Mouse (Mus musculus): Measurements from ENCODE around the gene C1qtnf5. TPM values are rescaled to one million over a fixed set of nuclear protein-coding genes. Genes with fewer than 3 reads are reported as not detected.

Gene C1qtnf5
- polyA plus RNA-seq, 1 experiment from 2014 or later = 0.40 TPM

GRCm38 (mm10) chr9:44077266-44077910 lies 29.7 kb upstream of the C1qtnf5 start:
- H3K4me1 ChIP-seq (ENCODE audit: control insufficient read depth, insufficient read depth, low read length) = peaks cover 15% of the 10 kb centered on the region; the same call in 1 of the 2 replicates
- no peak overlapping the region for H3K4me3 ChIP-seq (ENCODE audit: low read depth, low read length)
- no peaks in the 10 kb centered on the region for H3K27me3 ChIP-seq (ENCODE audit: control insufficient read depth, insufficient read depth, low read length)
- ATAC-seq (ENCODE audit: insufficient number of reproducible peaks, low FRiP score, low TSS enrichment, low read depth) = no peak
- 77% methylated on average over 11 of the region's 11 CpGs for WGBS
- no peak overlapping the region for H3K4me2 ChIP-seq (ENCODE audit: low read depth, severe bottlenecking)
- H3K27ac ChIP-seq (replicated peaks; ENCODE audit: low read depth, low read length) = no peak overlapping the region
- H3K9ac ChIP-seq (ENCODE audit: low read length) = no peak overlapping the region
- H3K9me3 ChIP-seq (ENCODE audit: control insufficient read depth, low read length) = no peaks in the 10 kb centered on the region
- DNase-seq (ENCODE audit: low spot score) = peak; percentile 19
- no peaks in the 10 kb centered on the region for H3K36me3 ChIP-seq (ENCODE audit: control insufficient read depth, insufficient read depth, low read length)

- Histone ChIP-seq H3K9ac (ENCODE audit: low read length) (no peak overlapping the region), H3K4me3 (ENCODE audit: low read depth, low read length) (no peak overlapping the region), H3K4me2 (ENCODE audit: low read depth, severe bottlenecking) (no peak overlapping the region), H3K36me3 (ENCODE audit: control insufficient read depth, insufficient read depth, low read length) (no peaks in the 10 kb centered on the region), H3K27me3 (ENCODE audit: control insufficient read depth, insufficient read depth, low read length) (no peaks in the 10 kb centered on the region; the same call in 1 of the 2 replicates), H3K27ac (replicated peaks; ENCODE audit: low read depth, low read length) (no peak overlapping the region), H3K9me3 (ENCODE audit: control insufficient read depth, low read length) (no peaks in the 10 kb centered on the region), H3K4me1 (ENCODE audit: control insufficient read depth, insufficient read depth, low read length) (peaks cover 13% of the 10 kb centered on the region; the same call in 1 of the 2 replicates)
- WGBS = 79% methylated on average over 10 of the region's 10 CpGs
- DNase-seq (ENCODE audit: low spot score) (no peak), ATAC-seq (ENCODE audit: insufficient number of reproducible peaks, low FRiP score, low TSS enrichment, low read depth) (no peak)
Observed at GRCm38 (mm10) chr9:44078136-44078797, 28.8 kb upstream of the C1qtnf5 start.

- Histone ChIP-seq H3K4me2 (ENCODE audit: low read depth, severe bottlenecking) (no peak overlapping the region), H3K4me1 (ENCODE audit: control insufficient read depth, insufficient read depth, low read length) (peaks cover 13% of the 10 kb centered on the region), H3K9me3 (ENCODE audit: control insufficient read depth, low read length) (no peaks in the 10 kb centered on the region), H3K4me3 (ENCODE audit: low read depth, low read length) (no peak overlapping the region), H3K9ac (ENCODE audit: low read length) (no peak overlapping the region; the same call in 1 of the 2 replicates), H3K27me3 (ENCODE audit: control insufficient read depth, insufficient read depth, low read length) (peaks cover 5% of the 10 kb centered on the region), H3K27ac (replicated peaks; ENCODE audit: low read depth, low read length) (no peak overlapping the region), H3K36me3 (ENCODE audit: control insufficient read depth, insufficient read depth, low read length) (no peaks in the 10 kb centered on the region)
- DNase-seq (ENCODE audit: low spot score) (no peak), ATAC-seq (ENCODE audit: insufficient number of reproducible peaks, low FRiP score, low TSS enrichment, low read depth) (peak; percentile 22; the same call in 1 of the 2 replicates)
- WGBS = 44% methylated on average over 15 of the region's 16 CpGs
Observed at GRCm38 (mm10) chr9:44078955-44079756, 27.9 kb upstream of the C1qtnf5 start.

GRCm38 (mm10) chr9:44079997-44080780 lies 26.9 kb upstream of the C1qtnf5 start:
- Histone ChIP-seq H3K4me1 (ENCODE audit: control insufficient read depth, insufficient read depth, low read length) (peaks cover 14% of the 10 kb centered on the region), H3K36me3 (ENCODE audit: control insufficient read depth, insufficient read depth, low read length) (no peaks in the 10 kb centered on the region), H3K4me3 (ENCODE audit: low read depth, low read length) (no peak overlapping the region), H3K9ac (ENCODE audit: low read length) (no peak overlapping the region), H3K27me3 (ENCODE audit: control insufficient read depth, insufficient read depth, low read length) (peaks cover 6% of the 10 kb centered on the region), H3K27ac (replicated peaks; ENCODE audit: low read depth, low read length) (no peak overlapping the region), H3K9me3 (ENCODE audit: control insufficient read depth, low read length) (no peaks in the 10 kb centered on the region), H3K4me2 (ENCODE audit: low read depth, severe bottlenecking) (no peak overlapping the region)
- DNase-seq (ENCODE audit: low spot score) (no peak), ATAC-seq (ENCODE audit: insufficient number of reproducible peaks, low FRiP score, low TSS enrichment, low read depth) (no peak)
- WGBS = 68% methylated on average over 10 of the region's 10 CpGs

GRCm38 (mm10) chr9:44080953-44081352 lies 26.1 kb upstream of the C1qtnf5 start:
- no peak for DNase-seq (ENCODE audit: low spot score)
- WGBS = 83% methylated on average over 5 of the region's 5 CpGs
- Histone ChIP-seq H3K9ac (ENCODE audit: low read length) (no peak overlapping the region), H3K4me3 (ENCODE audit: low read depth, low read length) (no peak overlapping the region), H3K27ac (replicated peaks; ENCODE audit: low read depth, low read length) (no peak overlapping the region), H3K9me3 (ENCODE audit: control insufficient read depth, low read length) (no peaks in the 10 kb centered on the region), H3K4me1 (ENCODE audit: control insufficient read depth, insufficient read depth, low read length) (peaks cover 16% of the 10 kb centered on the region), H3K36me3 (ENCODE audit: control insufficient read depth, insufficient read depth, low read length) (no peaks in the 10 kb centered on the region), H3K27me3 (ENCODE audit: control insufficient read depth, insufficient read depth, low read length) (peaks cover 11% of the 10 kb centered on the region), H3K4me2 (ENCODE audit: low read depth, severe bottlenecking) (no peak overlapping the region)
- no peak for ATAC-seq (ENCODE audit: insufficient number of reproducible peaks, low FRiP score, low TSS enrichment, low read depth)

- Histone ChIP-seq H3K9ac (ENCODE audit: low read length) (no peak overlapping the region), H3K36me3 (ENCODE audit: control insufficient read depth, insufficient read depth, low read length) (no peaks in the 10 kb centered on the region), H3K27me3 (ENCODE audit: control insufficient read depth, insufficient read depth, low read length) (peaks cover 15% of the 10 kb centered on the region), H3K27ac (replicated peaks; ENCODE audit: low read depth, low read length) (no peak overlapping the region), H3K4me1 (ENCODE audit: control insufficient read depth, insufficient read depth, low read length) (peaks cover 16% of the 10 kb centered on the region), H3K4me2 (ENCODE audit: low read depth, severe bottlenecking) (no peak overlapping the region), H3K9me3 (ENCODE audit: control insufficient read depth, low read length) (no peaks in the 10 kb centered on the region), H3K4me3 (ENCODE audit: low read depth, low read length) (no peak overlapping the region)
- DNase-seq (ENCODE audit: low spot score) (no peak), ATAC-seq (ENCODE audit: insufficient number of reproducible peaks, low FRiP score, low TSS enrichment, low read depth) (no peak)
- 41% methylated on average over 5 of the region's 5 CpGs for WGBS
Observed at GRCm38 (mm10) chr9:44081581-44081980, 25.5 kb upstream of the C1qtnf5 start.

- ATAC-seq (ENCODE audit: insufficient number of reproducible peaks, low FRiP score, low TSS enrichment, low read depth) = no peak
- H3K9ac ChIP-seq (ENCODE audit: low read length) = no peak overlapping the region
- no peak overlapping the region for H3K4me3 ChIP-seq (ENCODE audit: low read depth, low read length)
- H3K27me3 ChIP-seq (ENCODE audit: control insufficient read depth, insufficient read depth, low read length) = peaks cover 17% of the 10 kb centered on the region
- H3K9me3 ChIP-seq (ENCODE audit: control insufficient read depth, low read length) = no peaks in the 10 kb centered on the region
- no peak overlapping the region for H3K4me2 ChIP-seq (ENCODE audit: low read depth, severe bottlenecking)
- DNase-seq (ENCODE audit: low spot score) = no peak
- H3K36me3 ChIP-seq (ENCODE audit: control insufficient read depth, insufficient read depth, low read length) = no peaks in the 10 kb centered on the region
- 90% methylated on average over 5 of the region's 5 CpGs for WGBS
- H3K4me1 ChIP-seq (ENCODE audit: control insufficient read depth, insufficient read depth, low read length) = peaks cover 16% of the 10 kb centered on the region
- no peak overlapping the region for H3K27ac ChIP-seq (replicated peaks; ENCODE audit: low read depth, low read length)
Observed at GRCm38 (mm10) chr9:44082266-44082665, 24.8 kb upstream of the C1qtnf5 start.
